Mouse (Mus musculus): ENCODE results near the gene Lpcat4.

DNA sequence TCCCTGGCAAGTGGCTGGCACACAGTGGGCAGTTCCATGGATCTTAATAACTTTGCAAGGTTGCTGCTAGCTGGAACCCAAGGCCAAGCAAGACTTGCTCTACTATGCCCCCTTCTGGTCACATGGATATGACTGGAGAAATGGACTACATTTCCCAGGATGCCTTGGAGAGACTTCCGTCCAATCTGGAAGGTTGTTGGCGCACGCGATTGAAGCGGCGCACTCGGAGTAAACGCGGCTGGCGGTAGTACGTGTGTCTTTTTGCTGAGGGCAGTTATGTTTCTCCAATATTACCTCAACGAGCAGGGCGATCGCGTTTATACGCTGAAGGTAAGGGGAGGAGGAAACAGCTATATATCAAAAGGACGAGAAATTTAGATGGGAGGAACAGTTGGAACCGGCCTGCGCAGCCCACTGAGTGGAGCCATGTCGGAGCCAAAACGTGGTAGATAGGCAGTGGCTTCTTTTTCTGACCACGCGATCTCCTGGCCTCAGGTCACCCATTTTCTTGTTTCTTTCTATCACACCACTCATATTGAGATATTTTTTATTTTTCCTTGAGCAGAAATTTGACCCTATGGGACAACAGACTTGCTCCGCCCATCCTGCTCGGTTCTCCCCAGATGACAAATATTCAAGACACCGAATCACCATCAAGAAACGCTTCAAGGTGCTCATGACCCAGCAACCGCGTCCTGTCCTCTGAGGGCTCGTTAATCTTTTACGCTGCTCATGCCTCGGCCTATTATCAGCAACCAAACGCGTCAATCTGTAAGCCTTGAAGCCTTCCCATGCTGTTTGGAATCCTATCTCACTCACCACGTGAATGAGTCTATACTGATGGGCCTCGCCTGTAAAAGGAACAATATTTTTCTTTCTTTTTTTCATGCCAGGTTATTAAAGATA is 22.7 kb downstream of the Lpcat4 start, which contains the start of gene Nop10:
- TF ChIP-seq CTCF (IDR thresholded peaks at IDR 0.05; ENCODE audit: low read depth) (peak; percentile 84), EP300 (IDR thresholded peaks at IDR 0.05; ENCODE audit: low read depth) (no peak; the same call in 1 of the 2 replicates)

Data from heart, postnatal 0 days (tissue).